Mouse (Mus musculus) intestine, embryonic 16.5 days (tissue): ENCODE measurements around the gene Theg. TPM values are rescaled to one million over a fixed set of nuclear protein-coding genes. Genes with fewer than 3 reads are reported as not detected.

Experiments
- ATAC-seq: fragments of 200-750 bp; cut with Nextera tagmentation; 2 replicates; pipeline ENCODE4 v1.8.0; 2017; ENCODE audit warnings: moderate TSS enrichment, moderate library complexity
- H3K27ac ChIP-seq: fragments of 300-500 bp; sonication (generic); 2 replicates; pipeline ENCODE4 v1.5.1; 2014; ENCODE audit warnings: mild to moderate bottlenecking, low read length
- H3K27me3 ChIP-seq: fragments of 300-500 bp; sonication (generic); replicated peaks from 2 replicates; pipeline ENCODE4 v1.6.1; 2014; ENCODE audit warnings: low read length, control low read depth, mixed read lengths; ENCODE audit not compliant: control insufficient read depth, insufficient read depth
- H3K36me3 ChIP-seq: fragments of 300-500 bp; sonication (generic); 2 replicates; pipeline ENCODE4 v1.6.1; 2014; ENCODE audit warnings: low read length, control low read depth; ENCODE audit not compliant: control insufficient read depth, insufficient read depth
- H3K4me1 ChIP-seq: fragments of 300-500 bp; sonication (generic); 2 replicates; pipeline ENCODE4 v1.6.1; 2014; ENCODE audit warnings: low read length, control low read depth, mixed read lengths; ENCODE audit not compliant: control insufficient read depth, insufficient read depth
- H3K4me2 ChIP-seq: fragments of 300-500 bp; sonication (generic); 2 replicates; pipeline ENCODE4 v1.6.1; 2014; ENCODE audit warnings: low read depth, low read length, control low read depth
- H3K4me3 ChIP-seq: fragments of 300-500 bp; sonication (generic); 2 replicates; pipeline ENCODE4 v1.5.1; 2014; ENCODE audit warnings: mild to moderate bottlenecking, low read length
- H3K9ac ChIP-seq: fragments of 300-500 bp; sonication (generic); 2 replicates; pipeline ENCODE4 v1.6.1; 2014; ENCODE audit warnings: low read depth, low read length
- H3K9me3 ChIP-seq: fragments of 300-500 bp; sonication (generic); 2 replicates; pipeline ENCODE4 v1.6.1; 2016; ENCODE audit warnings: low read length, control low read depth; ENCODE audit not compliant: control insufficient read depth
- WGBS: fragments of 180-500 bp; shearing (Covaris S2); extraction: QIAGEN DNeasy Blood & Tissue Kit; methylation state at CpG from one replicate; pipeline ENCODE4 v1.1.7; 2014; 5-methylcytosine and 5-hydroxymethylcytosine counted together
- polyA plus RNA-seq: library from polyadenylated mRNA; unstranded; fragments of >200 nt; fragmentation: Nextera tagmentation; extraction: Ambion mirVana; gene quantifications from 2 replicates; pipeline ENCODE4 v1.2.1, GENCODE M21; 2015

Gene Theg
- polyA plus RNA-seq: not detected in 2 replicates

- Histone ChIP-seq H3K4me2 (no peak within 1 kb of the TSS), H3K36me3 (no peaks in the 10 kb centered on the region), H3K27ac (no peak within 1 kb of the TSS), H3K4me3 (no peak within 1 kb of the TSS), H3K27me3 (no peaks in the 10 kb centered on the region), H3K9me3 (no peaks in the 10 kb centered on the region), H3K4me1 (0 out of 2 replicates have a peak, but pooled peaks cover 3% of the 10 kb centered on the region), H3K9ac (no peak within 1 kb of the TSS)
- ATAC-seq: peak; percentile 74
- WGBS: 82% methylated on average over 5 of the region's 5 CpGs
Measured at GRCm38 (mm10) chr10:79587061-79587751, at the start of gene Theg. Theg (minus strand) TSS chr10:79587331.

GRCm38 (mm10) chr10:79636287-79636686 lies 49.2 kb upstream of the Theg start:
- Histone ChIP-seq H3K27ac (no peak overlapping the region), H3K9ac (no peak overlapping the region), H3K9me3 (no peaks in the 10 kb centered on the region), H3K4me1 (peaks cover 16% of the 10 kb centered on the region), H3K36me3 (no peaks in the 10 kb centered on the region), H3K4me3 (no peak overlapping the region), H3K4me2 (no peak overlapping the region), H3K27me3 (peaks cover 10% of the 10 kb centered on the region; the same call in 1 of the 2 replicates)
- no peak for ATAC-seq
- 83% methylated on average over 8 of the region's 8 CpGs for WGBS

GRCm38 (mm10) chr10:79633006-79633777 lies 46.1 kb upstream of the Theg start:
- Histone ChIP-seq H3K4me2 (no peak overlapping the region), H3K36me3 (no peaks in the 10 kb centered on the region), H3K9me3 (no peaks in the 10 kb centered on the region), H3K27me3 (peaks cover 2% of the 10 kb centered on the region; the same call in 1 of the 2 replicates), H3K4me1 (peaks cover 2% of the 10 kb centered on the region), H3K4me3 (no peak overlapping the region), H3K9ac (no peak overlapping the region), H3K27ac (no peak overlapping the region)
- no peak for ATAC-seq
- WGBS: 81% methylated on average over 17 of the region's 17 CpGs

- Histone ChIP-seq H3K9ac (no peak overlapping the region), H3K4me2 (no peak overlapping the region), H3K9me3 (no peaks in the 10 kb centered on the region), H3K27me3 (no peaks in the 10 kb centered on the region), H3K4me3 (no peak overlapping the region), H3K27ac (no peak overlapping the region), H3K36me3 (no peaks in the 10 kb centered on the region), H3K4me1 (no peaks in the 10 kb centered on the region)
- no peak for ATAC-seq
- 78% methylated on average over 4 of the region's 4 CpGs for WGBS
Measured at GRCm38 (mm10) chr10:79631432-79631831, 44.3 kb upstream of the Theg start.

DNA sequence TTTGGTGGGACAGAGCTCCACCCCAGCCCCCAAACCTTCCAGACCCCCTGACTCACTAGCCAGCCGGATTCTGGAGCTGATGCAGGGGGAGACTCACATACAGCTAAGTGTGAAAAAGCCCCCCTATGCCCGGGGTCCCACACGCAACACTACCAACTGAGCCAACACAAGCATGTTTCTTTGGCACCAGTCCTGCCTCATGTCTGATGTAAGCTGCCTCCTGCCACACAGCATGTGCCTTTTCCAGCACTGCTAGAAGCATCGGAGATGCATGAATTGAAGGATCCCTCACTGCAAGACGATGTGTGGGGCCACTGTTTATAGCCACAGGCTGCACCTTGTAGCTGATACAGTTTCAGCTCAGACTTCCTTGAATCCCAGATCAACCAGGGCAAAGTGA lies 41.2 kb upstream of the Theg start:
- ATAC-seq: no peak

DNA sequence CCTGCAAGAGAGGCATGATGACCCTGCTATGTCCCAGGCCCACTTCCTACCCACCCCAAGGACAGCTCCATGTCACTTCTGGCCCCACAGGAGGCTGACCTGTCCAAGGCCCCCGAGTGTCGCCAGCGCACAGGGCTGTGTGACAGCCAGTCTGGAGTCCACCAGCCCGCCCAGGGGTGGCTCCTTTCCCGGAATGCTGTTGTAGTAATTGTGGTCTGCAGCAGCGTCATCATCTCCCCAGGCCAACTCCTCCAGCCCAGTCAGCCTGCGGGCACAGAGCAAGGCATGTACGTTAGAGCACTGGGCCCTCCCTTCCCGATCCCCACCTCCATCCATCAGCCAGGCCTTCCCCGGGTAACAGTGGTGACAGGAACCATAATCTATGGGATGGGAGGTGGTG lies 39.0 kb upstream of the Theg start:
- H3K4me1 ChIP-seq: no peaks in the 10 kb centered on the region
- no peak for ATAC-seq
- no peak overlapping the region for H3K9ac ChIP-seq
- no peak overlapping the region for H3K4me3 ChIP-seq
- H3K27me3 ChIP-seq: no peaks in the 10 kb centered on the region
- 80% methylated on average over 10 of the region's 10 CpGs for WGBS
- no peaks in the 10 kb centered on the region for H3K36me3 ChIP-seq
- no peak overlapping the region for H3K4me2 ChIP-seq
- H3K9me3 ChIP-seq: no peaks in the 10 kb centered on the region
- no peak overlapping the region for H3K27ac ChIP-seq

More for the DNA sequence above, 41.2 kb upstream of the Theg start:
- Histone ChIP-seq H3K4me3 (no peak overlapping the region), H3K9ac (no peak overlapping the region), H3K36me3 (no peaks in the 10 kb centered on the region), H3K4me1 (no peaks in the 10 kb centered on the region), H3K27me3 (no peaks in the 10 kb centered on the region), H3K27ac (no peak overlapping the region), H3K9me3 (no peaks in the 10 kb centered on the region), H3K4me2 (no peak overlapping the region)
- WGBS: 86% methylated on average over 5 of the region's 5 CpGs

GRCm38 (mm10) chr10:79625398-79625797 lies 38.3 kb upstream of the Theg start:
- H3K9me3 ChIP-seq: no peaks in the 10 kb centered on the region
- H3K36me3 ChIP-seq: no peaks in the 10 kb centered on the region
- no peak overlapping the region for H3K4me2 ChIP-seq
- no peak overlapping the region for H3K4me3 ChIP-seq
- H3K27me3 ChIP-seq: no peaks in the 10 kb centered on the region
- 73% methylated on average over 9 of the region's 9 CpGs for WGBS
- no peaks in the 10 kb centered on the region for H3K4me1 ChIP-seq
- no peak overlapping the region for H3K9ac ChIP-seq
- ATAC-seq: no peak
- H3K27ac ChIP-seq: no peak overlapping the region

- Histone ChIP-seq H3K4me3 (no peak overlapping the region), H3K9me3 (no peaks in the 10 kb centered on the region), H3K4me2 (no peak overlapping the region), H3K36me3 (0 out of 2 replicates have a peak, but pooled peaks cover 3% of the 10 kb centered on the region), H3K9ac (no peak overlapping the region), H3K27ac (no peak overlapping the region), H3K27me3 (no peaks in the 10 kb centered on the region), H3K4me1 (no peaks in the 10 kb centered on the region)
- no peak for ATAC-seq
- 73% methylated on average over 12 of the region's 12 CpGs for WGBS
Measured at GRCm38 (mm10) chr10:79623950-79624349, 36.8 kb upstream of the Theg start.

- no peak overlapping the region for H3K4me2 ChIP-seq
- 87% methylated on average over 5 of the region's 5 CpGs for WGBS
Measured at GRCm38 (mm10) chr10:79616376-79616775, 29.2 kb upstream of the Theg start.

More at GRCm38 (mm10) chr10:79616376-79616775, 29.2 kb upstream of the Theg start:
- Histone ChIP-seq H3K9ac (no peak overlapping the region), H3K27me3 (peaks cover 21% of the 10 kb centered on the region), H3K27ac (peak overlapping the region; percentile 23; the same call in 1 of the 2 replicates), H3K36me3 (0 out of 2 replicates have a peak, but pooled peaks cover 3% of the 10 kb centered on the region), H3K9me3 (no peaks in the 10 kb centered on the region), H3K4me1 (peaks cover 12% of the 10 kb centered on the region), H3K4me3 (no peak overlapping the region)
- no peak for ATAC-seq
